Mouse (Mus musculus) 3T3-L1 (cell line): ENCODE results near the gene Cldn12.

Experiments used
- DNase-seq: peaks from one replicate; pipeline ENCODE4 v3.0.0-alpha.2; 2015; ENCODE audit warnings: low read depth, low spot score

Cldn12 gene

DNA sequence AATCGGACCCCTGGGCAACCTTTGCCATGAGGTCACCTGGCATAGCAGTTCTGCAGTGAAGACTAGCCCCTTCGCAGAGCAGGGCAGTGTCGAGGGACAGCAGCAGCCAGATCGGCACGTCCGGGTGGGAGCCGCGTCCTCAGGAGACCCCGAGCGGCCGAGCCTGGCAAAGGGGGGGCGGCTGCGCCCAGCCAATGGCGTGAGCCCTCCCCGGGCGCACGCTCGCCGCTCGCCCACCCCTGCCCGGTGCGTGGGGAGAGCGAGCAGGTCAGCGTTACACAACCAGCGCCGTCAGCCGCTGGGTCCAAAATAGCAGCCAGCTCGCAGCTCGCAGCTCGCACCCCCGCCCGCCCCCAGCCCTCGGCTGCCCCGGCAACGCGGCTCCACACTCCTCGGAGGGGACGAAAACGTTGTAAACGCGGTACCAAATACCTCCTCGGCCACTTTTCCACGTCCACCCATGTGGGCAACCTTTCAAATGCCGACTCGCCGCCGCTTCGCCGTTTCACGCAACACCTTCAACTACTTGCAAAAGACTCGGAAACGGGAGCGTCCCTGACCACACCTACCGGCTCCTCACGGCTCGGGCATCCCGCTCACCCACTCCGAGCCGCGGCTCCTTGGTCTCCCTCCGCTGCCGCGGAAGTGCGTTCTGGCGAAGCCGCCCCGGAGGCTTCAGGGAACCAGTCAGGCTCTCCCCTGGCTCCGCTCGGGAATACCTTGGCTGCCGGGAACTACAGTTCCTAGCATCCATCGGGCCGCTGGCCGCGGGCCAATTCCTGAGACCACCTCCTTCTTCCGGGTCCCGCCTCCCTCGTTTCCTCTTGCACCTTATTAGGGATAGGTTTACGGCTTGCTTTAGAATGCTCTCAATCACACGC, at the start of gene Cldn12:
Gene Cldn12 (minus strand): TSS at position 763 of the 881 bp plus-strand sequence.
- DNase-seq = peak; percentile 99

DNA sequence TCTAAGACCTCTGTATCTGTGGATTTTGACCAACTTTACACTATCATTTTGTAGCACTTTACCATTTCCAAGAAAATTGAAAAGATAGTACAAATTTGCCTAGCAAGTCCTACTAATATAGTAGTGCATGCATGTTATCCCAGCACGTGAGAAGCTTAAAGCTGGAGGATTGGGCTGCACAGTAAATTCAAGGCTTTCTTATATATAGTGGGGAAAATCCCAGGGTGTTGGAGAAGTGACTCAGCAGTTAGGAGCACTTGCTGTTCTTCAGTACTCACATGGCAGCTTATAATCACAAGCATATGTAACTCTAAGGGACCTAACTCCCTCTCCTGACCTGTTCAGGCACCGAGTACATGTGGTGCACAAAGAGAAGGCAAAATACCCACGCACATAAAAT, 47.7 kb upstream of the Cldn12 start:
- peak; percentile 81 for DNase-seq

DNA sequence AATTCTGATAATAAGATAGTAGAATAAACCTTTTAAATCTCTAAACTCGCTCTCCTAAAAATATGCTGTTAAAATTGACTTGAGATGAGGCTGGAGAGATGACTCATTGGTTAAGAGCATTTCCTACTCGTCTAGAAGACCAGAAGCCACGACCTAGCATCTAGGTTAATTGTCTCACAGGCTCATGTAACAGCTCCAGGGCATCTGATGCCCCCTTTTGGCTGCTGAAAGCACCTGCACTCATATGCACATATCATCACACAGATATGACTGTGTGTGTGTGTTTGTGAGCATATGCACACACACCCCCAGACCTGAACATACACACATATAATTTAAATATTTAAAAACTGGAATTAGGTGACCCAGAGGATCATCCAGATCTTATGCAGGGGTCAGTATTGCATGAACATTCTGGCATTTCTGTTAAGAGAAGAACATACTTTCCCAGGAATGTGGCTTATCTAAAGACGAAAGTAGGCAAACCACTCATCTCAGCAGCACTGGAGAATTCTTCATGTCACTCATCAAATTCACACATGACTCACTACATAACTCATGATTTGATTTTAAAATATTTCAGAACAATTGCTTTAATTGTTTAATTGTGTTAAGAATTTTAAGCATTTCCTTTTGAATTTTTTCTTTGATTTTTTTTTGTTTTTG, 46.4 kb upstream of the Cldn12 start:
- peak; percentile 59 for DNase-seq

DNA sequence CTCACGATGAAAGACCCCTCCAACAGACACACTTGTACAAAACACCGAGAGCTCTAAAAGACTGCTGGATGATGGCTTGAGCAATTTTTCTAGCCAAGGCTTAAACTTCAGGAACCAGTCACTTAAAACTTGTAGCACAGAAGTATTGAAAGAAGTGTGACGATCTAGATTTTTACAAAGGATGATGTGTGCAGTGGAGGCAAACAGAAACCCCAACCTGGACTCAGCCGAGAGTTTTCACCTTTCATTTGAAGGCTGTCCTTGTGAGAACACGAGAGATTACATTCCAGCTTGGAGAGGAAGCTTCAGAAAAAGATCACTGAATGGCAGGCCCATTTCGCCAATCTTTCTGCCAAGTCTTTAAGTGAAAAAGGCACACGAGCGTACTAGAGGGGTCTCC, 45.0 kb upstream of the Cldn12 start:
- no peak for DNase-seq

DNA sequence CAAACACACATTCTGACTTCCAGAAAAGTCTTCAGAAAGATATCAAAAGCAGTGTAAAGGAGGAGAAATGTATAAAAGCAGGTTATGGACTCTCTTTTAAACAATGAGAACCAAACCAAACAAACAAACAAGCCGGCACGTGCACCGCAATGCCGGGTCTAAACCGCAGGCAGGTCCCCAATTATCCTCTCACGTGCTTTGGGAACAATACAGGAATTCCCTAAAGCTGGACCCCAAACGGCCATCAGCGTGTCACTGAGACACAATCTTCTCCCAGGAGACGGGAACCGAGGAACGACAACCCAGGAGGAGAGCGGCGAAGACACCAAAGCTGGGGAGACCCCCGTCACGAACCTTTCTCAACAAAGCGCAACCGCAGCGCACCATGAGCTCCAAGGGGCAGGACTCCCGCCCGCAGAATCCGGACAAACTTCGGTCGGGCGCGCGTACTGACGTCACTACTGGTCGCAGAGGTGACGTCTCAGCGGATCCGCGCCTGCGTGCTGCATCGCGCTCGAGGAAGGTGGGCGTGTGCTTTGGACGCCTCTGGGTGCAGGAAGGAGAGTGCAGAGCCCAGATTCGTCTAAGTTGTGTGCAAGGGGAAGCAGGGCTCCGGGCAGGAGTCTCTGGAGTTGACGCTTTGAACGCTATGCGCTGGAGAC, 44.5 kb upstream of the Cldn12 start, which contains the start of gene Gtpbp10:
Gene Gtpbp10 (minus strand): TSS at position 460 of the 662 bp plus-strand sequence.
- DNase-seq = peak; percentile 89

DNA sequence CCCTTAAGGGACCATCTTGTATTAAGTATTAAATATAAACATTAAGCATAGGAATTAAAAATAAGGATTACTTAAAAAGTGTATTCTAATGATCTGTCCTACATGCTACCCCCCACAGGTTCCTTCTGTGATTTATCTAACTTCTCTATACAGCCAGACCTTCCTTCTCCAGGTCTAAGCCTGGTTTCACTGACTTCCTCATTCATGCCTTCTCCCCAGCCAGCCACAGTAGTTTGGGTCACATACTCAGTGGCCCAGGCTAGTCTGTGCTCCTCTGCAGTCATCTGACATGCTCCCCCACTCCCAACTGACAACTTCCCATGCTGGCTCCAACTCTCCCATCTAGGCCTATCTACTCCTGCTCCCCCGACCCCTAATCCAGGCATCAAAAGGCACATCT, 36.4 kb upstream of the Cldn12 start:
- no peak for DNase-seq

DNA sequence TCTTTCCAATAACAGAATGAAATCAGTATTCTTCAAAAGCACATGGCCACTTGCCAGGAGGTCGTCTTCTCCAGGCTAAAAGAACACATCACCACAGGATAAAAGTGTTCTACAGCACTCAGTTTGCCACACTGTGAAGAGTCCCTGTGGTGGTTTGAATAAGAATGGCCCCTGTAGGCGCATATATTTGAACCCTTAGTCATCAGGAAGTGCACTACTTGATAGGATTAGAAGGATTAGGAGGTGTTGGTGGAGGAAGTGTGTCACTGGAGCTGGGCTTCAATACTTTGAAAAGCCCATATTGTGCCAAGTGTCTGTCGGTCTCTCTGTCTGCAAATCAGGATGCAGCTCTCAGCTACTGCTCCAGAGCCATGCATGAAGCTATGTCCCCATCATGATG, 25.6 kb upstream of the Cldn12 start:
- DNase-seq = peak; percentile 69

DNA sequence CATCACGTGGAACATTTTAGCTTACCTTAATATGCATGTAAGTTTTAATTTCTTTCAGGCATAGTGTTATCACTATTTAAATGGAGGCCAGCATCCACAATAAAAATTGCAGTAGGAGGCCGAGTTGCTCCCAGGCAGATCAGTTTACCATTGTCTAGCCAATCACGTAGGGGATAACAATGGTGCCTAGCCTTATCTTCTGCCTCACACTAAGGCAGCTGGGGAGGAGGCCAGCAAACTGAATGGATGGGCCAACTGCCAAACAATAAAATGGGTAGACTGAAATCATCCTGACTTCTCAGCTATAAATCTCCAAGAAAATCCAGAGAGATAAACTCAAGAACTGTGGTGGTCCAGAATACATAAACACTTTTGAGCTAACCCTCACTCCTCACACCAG, 25.0 kb upstream of the Cldn12 start:
- peak; percentile 29 for DNase-seq

DNA sequence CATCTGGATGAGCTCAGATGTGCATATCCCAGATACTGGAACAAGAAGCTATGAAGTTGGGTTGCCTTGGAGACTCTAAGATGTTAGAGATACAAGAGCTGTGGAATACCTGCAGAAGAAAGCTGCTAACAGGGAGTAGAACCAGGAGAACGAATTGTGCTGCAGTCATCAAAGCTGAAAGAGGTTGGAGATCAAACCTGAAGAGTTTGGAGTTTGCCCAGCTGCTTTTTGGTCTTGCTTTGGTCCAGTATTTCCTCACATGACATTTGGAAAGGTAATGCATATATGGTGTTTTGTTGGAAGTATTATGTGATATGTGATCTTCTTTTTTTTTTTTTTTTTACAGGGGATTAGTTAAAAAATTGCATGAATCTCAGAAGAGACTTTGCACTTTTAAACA, 21.4 kb upstream of the Cldn12 start:
- no peak for DNase-seq

DNA sequence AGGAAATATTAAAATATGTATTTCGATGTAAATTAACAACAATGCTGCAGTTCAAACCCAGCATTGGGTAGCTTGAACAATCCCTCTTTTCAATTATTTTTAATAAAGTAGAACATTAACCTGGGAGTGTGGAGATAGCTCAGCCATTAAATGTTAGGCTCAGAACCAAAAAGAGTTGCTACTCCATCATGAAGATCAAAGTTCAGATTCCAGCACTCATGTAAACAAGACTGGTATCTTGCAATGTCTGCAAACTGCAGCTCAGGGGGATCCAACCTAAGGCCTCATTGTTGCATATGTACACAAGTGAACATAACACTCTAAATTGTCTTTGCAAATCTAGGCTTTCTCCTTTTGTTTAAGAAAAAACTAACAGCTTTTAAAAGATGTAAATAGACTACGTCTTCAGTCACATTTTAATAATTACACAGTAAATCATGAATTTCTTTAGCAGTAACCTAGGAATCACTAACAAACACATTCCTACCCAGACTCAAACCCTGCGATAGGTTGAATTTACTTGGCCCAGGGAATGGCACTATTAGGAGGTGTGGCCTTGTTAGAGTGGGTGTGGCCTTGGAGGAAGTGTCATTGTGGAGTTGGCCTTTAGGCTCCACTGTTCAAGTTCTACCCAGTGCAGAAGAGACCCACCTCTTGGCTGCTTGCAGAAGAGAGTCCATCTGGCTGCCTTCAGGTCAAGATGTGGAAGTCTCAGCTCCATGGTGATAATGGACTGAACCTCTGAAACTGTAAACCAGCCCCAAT, 19.1 kb upstream of the Cldn12 start:
- no peak for DNase-seq

DNA sequence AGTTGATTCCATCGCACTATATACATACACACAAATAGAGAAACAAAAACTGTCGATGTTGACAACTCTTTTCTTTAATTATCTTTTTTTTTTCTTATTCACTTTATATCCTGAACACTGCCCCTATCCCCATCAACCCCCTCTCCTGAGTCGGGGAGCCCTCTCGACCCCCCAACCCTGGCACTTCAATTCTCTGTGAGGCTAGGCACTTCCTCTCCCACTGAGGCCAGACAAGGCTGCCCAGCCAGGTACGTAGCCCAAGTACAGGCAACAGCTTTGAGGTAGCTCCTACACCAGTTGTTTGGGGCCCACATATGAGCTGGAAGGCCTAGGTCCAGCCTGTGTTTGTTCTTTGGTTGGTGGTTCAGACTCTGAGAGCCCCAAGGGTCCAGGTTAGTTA, 653 bp upstream of the Cldn12 start:
- no peak for DNase-seq

DNA sequence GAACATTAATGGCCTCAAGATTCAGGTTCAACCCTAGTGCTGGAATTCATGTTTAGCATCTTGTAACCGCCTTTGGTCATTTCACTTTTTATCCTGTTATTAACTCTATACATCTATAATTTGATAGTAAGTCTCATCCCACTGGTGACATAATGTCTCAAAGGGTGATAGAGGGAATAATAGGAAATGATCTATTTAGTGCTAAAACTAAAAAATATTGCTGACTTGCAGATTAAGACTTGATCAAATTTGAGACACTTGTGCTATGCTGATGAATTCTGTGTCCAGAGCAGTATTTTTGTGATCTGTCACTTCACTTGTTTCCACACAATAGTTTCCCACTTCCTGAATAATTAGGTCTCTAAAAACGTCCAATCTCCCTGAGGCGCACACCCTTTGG, 3.4 kb downstream of the Cldn12 start:
- no peak for DNase-seq

DNA sequence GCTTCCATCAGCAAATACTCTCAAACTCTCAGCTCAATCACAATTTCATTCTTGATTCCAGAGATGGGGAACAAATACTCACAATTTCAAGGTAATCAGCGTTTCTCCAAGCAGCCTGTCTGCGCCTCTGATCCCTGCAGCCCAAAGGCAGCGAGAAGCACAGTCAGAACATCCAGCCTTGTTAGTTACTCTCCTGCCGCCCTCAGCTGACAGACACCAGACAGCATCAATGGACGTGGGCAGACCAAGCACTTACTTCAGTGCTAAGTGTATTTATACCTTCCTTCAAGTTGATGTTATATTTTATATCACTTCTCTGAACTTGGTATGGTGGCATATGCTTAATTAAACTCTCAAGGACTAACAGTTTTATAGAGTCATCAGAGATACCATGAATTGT, 3.8 kb downstream of the Cldn12 start:
- no peak for DNase-seq

DNA sequence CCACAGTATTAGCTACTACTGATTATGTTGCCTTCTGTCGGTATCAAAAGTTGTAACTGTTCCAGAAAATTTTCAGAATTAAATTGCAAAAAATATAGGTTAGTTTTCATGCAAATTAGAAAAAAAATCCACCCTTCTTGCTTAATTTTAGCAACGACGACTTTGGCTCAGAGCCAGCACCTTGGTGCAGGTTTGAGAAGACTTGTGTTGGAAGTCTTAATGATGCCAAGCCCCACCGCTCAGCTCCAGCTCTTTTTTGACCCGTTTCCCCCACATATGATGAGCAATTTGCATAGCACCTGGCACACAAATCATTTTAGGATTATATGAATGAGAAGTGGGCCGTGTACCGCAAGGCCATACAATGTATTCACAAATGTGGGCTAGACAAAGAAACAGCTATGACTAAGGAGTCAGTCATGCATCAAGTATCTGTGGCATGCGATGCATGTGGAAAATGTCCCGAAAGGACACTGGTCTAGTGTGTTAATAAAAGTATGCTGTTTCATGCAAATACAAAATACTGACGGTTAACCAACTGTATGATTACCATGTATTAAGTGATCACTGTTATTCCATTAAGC, 4.4 kb downstream of the Cldn12 start:
- DNase-seq = peak; percentile 64

DNA sequence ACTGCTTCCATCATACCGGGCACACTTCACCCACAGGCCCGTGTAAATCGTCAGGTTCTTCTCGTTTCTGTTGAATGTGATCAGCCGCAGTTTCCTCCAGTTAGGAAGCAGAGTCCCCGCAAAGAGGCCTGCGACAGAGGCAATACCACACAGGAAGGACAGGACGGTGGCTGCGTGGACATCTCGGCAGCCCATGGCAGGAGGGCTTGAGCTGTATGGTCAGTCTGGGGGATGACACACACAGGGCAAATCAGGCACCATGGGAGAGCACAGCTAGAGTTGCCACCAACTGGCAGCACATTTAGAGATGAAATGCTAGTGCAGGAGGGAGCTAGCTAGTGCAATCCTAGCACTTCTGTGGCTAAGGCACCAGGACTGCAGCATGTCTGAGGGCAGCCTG, 6.5 kb downstream of the Cldn12 start:
- no peak for DNase-seq

DNA sequence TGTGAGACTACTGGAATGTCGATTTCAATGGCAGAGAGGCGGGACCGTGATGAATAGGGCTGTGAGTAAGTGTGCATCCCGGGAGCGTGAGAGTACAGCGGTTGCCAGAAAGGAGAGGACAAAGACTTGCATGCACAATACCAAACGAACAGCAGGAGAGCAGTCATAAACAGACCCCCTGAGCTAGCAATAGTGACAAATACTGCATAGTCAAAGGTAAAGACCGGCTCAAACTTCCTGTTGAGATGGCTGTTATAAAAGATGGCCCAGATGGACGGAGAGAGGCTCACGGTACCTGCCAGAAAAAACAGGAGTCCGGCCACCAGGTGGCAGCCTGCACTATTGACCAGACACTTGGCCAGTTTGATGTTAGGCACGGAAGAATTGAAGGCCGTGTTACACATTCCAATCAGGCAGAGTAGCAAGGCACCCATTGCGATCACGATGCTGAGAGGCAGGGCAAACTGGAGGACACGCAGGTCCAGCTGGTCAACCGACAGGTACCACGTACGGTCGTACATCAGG, 7.0 kb downstream of the Cldn12 start:
- peak; percentile 77 for DNase-seq

DNA sequence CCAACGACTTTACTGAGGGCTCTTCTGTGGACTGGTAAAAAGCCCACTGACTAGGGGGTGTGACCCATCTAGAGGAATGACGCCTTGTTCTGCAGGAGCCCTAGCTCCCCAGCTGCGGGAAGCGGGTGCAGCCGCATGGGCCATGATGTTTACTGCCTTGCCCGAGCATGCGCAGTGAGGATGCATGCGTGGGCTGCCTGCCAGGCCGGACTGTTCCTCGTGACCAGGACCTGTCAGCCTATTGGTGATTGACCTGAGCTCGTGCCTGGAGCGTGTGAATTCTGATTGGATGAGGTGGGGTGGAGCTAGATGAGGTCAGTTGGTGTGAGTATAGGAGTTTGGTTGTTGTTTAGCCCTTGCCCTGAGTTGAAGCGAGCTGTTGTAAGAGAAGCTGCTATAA, 10.3 kb downstream of the Cldn12 start:
- DNase-seq = no peak

DNA sequence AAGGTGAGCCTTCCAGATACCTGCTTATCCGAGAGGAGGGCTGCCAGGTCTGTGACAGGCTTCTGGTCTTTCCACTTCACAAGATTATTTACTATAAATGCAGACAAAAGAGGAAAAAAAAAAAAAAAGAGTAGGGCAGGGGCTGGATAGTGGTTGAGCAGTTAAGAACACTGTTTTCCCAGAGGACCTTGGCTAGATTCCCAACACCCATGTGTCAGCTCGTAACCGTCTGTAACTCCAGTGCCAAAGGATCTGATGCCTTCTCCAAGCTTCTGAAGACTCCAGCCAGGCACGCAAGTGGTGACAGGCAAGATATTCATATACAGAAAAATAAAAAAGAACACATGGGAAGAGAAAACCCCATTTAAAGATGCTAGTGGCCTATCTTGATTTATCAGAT, 11.4 kb downstream of the Cldn12 start:
- peak; percentile 47 for DNase-seq

DNA sequence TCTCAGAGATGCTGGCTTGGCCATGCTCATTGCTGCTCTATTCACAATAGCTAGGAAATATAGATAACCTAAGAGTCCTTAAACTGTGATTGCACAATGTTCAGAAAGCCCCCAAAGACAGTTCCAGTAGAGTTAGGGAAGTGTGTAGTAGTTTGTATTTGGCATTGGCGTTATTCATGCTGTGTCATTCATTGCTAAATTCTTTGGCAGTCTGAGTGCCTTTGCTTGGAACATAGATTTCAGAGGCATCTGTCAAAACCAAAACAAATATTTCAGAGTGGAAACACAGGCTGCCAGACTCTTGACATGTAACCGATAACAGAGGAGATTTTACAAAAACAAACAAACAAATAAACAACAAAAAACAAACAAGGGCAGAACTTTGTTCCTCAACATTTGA, 13.2 kb downstream of the Cldn12 start:
- peak; percentile 75 for DNase-seq

DNA sequence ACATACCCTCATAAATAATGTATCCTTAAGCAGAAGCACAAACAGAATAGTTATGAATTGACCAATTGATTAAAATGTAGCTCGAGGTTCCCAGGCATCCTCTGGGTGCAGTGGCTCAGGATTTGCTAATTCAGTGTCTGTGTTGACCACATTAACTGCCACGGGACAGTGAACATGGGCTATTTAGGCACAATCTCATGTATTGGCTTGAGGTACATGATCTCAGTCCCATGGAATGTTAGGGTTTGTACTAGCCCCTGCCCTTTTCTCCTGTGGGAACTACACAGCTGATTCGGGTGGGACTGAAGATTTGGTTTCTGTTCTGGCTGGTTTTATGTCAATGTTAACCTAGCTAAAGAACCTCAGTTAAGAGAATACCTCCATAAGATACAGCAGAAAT, 18.4 kb downstream of the Cldn12 start:
- DNase-seq = peak; percentile 59

DNA sequence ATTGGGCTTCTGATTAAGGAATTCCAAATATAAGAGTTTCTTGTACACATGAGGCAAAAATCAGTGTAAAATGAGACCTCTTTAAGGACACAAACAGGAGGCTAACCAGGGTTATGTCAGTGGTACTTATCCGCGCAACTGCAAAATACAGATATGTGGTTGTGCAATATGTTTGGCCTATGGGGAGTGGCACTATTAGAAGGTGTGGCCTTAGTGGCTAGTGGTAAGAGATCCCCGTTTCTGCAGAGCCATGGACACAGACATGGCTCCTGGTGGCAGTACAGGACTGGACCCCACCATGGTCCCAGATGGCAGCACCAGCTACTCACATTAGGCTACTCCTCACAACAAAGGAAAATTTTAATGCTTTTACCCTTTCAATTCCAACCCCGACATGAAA, 19.7 kb downstream of the Cldn12 start:
- no peak for DNase-seq
